Mouse (Mus musculus): Measurements from ENCODE around the gene Fgb.

DNA sequence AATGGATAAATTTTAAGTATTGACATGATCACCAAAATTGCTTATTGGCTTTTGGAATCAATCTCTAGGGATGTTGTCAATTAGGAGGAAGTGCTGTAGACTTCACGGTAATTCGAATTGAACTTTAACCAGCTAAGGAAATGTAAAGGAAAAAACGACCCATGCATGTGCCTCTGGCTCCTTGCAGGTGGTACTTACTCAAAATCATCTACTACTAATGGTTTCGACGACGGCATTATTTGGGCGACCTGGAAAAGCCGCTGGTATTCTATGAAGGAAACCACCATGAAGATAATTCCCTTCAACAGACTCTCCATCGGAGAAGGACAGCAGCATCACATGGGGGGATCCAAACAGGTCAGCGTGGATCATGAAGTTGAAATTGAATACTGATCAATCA, 35.7 kb downstream of the Fgb start:
- no peak for TF ChIP-seq CTCF (IDR thresholded peaks at IDR 0.05; ENCODE audit: low read depth)
- TF ChIP-seq EP300 (optimal IDR thresholded peaks at IDR 0.05) = no peak
